Mouse (Mus musculus) small intestine, adult 2 months (tissue): ENCODE data around the gene Rap1gap.

Experiments
- CTCF ChIP-seq: fragments of 200-500 bp; IDR thresholded peaks from 2 replicates; pipeline ENCODE4 v1.5.1; 2012; ENCODE audit warnings: low read depth, mild to moderate bottlenecking, control low read depth, inconsistent platforms, low read length, moderate library complexity, mixed read lengths; ENCODE audit not compliant: insufficient replicate concordance, insufficient read length; ENCODE audit errors: extremely low read depth
- POLR2A ChIP-seq: fragments of 200-500 bp; IDR thresholded peaks from 2 replicates; pipeline ENCODE4 v1.6.1; 2012; ENCODE audit warnings: low read depth, mild to moderate bottlenecking, control low read depth, inconsistent platforms, low read length, moderate library complexity

GRCm38 (mm10) chr4:137642101-137642500, 22.4 kb upstream of the Rap1gap start:
- TF ChIP-seq CTCF = no peak
- TF ChIP-seq POLR2A = no peak
